Mouse (Mus musculus) gastrocnemius, postnatal 4 days (tissue): ENCODE results near the gene Sbf2. TPM values are rescaled to one million over a fixed set of nuclear protein-coding genes. Genes with fewer than 3 reads are reported as not detected.
"Not testable (repeated sequence)": the region's sequence is repeated elsewhere in the genome, so short reads cannot be mapped to it uniquely, and the experiment has no call there.

Source experiments
- DNase-seq, 2 experiments: peaks; one replicate each; pipeline ENCODE4 v3.0.0; 2021 to 2022; ENCODE audit warnings: low spot score in 2 of 2, mixed read lengths in 2 of 2
- long read RNA-seq, 2 experiments: library from polyadenylated mRNA; stranded (forward); transcript quantifications; one replicate each; pipeline ENCODE4 v2.0.0; 2021
- total RNA-seq, 2 experiments: library from RNA; stranded (reverse); gene quantifications; 2 replicates each; pipeline ENCODE4 v1.2.3; 2021

Sbf2 gene
- total RNA-seq = 10 to 100 TPM; 50.2 to 55.3 TPM
- long read RNA-seq, experiment 1, full-length matches to known transcripts = 2 of 11 reads
- long read RNA-seq, experiment 1, partial matches to known transcripts = 4 of 11 reads
- long read RNA-seq, experiment 1, other reads (novel, unspliced or antisense) = 5 of 11 reads
- long read RNA-seq, experiment 2, full-length matches to known transcripts = 6 of 25 reads
- long read RNA-seq, experiment 2, partial matches to known transcripts = 11 of 25 reads
- long read RNA-seq, experiment 2, other reads (novel, unspliced or antisense) = 8 of 25 reads

- peak; percentile 58 to 76 for DNase-seq
These were observed at the start of gene Sbf2 for GRCm38 (mm10) chr7:110614133-110615063. TSS of gene Sbf2 (minus strand) at chr7:110614922.

GRCm38 (mm10) chr7:110658378-110658928 is 43.7 kb upstream of the Sbf2 start:
- DNase-seq = no peak

GRCm38 (mm10) chr7:110655966-110656365 is 41.2 kb upstream of the Sbf2 start:
- DNase-seq = no peak

- DNase-seq = no peak
These were observed 40.5 kb upstream of the Sbf2 start for GRCm38 (mm10) chr7:110655230-110655629.

DNA sequence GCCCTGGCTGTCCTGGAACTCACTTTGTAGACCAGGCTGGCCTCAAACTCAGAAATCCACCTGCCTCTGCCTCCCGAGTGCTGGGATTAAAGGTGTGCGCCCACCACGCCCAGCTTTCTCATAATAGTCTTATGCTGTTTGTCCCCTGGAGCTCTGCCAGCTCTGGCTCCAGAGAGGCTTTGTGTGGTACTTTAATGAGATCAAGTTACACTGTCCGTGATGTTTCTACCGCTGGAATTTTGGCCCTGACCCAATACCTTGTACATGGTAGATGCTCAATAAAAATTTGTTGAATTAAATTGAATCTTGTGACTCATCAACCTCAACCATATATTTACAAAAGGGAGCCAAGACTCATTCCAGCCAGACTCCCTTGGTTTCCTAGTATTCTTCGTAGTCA is 36.4 kb upstream of the Sbf2 start:
- no peak for DNase-seq

- no peak for DNase-seq
These were observed 35.8 kb upstream of the Sbf2 start for GRCm38 (mm10) chr7:110650491-110650890.

DNA sequence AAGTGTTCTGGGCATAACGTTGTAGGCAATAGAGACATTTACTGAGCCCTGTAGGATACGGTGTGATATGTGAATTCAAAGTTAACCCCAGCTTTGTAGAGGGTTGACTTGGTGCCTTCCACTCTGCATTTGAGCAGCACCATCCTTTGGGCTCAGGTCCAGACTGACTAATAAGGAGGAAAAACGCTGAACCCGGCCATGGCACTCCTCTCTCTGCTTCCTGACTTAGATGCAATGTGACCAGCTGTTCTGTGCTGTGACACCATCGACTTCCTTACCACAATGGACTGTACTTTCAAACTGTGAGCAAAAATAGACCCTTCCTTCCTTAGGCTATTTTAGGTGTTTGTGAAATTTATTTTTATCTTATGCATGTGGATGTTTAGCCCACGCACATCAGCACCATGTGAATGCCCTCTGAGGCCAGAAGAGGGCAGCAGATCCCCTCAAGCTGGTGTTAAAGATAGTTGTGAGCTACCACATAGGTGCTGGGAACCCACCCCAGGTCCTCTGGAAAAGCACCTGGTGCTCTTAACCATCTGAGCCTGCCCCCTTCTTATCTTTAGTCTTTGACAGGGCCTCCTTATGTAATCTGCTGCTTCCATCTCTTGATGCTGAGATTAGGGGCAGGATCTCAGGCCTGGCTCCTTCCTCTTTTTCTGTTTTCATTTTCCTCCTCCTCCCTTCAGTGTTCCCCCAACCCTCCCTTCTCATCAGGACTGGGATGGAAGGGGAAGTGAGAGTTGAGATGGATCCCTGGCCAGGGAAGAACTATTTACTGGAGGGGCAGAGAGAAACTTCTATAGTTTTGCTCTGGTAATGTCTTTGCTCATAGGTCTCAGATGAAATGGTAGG is 34.6 kb upstream of the Sbf2 start:
- no peak for DNase-seq

DNA sequence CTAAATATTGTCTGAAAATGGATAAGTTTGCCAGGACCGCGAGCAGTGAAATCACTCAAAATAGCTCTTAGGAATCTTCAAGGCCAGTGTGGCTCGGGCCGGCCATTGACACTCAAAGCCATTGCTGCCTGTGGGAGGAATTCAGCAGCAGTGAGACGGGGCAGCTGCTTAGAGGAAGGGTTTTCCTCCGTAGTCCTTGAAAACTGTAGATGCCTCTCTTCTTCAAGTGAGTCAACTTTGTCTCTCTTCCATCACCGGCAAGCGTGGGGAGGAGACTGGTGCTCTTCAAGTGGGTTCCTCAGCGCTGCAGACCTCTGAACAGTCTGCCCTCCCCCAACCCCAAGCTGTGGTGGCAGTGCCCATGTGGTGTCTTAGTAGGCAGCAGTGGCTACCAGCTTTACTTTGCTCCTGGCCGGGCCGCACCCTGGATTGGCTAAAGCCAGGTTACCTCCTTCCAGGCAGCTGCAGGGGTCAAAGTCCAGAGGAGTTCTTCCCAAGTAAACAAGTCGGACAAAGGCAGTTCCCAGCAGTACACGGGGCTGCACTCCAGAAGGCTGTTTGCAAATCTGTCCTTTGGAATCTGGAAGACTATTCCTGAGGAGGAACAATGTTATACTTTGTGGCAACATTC is 33.8 kb upstream of the Sbf2 start:
- DNase-seq = peak in 1 of 2 experiments; percentile 49

- no peak for DNase-seq
These were observed 33.1 kb upstream of the Sbf2 start for GRCm38 (mm10) chr7:110647559-110648454.

DNA sequence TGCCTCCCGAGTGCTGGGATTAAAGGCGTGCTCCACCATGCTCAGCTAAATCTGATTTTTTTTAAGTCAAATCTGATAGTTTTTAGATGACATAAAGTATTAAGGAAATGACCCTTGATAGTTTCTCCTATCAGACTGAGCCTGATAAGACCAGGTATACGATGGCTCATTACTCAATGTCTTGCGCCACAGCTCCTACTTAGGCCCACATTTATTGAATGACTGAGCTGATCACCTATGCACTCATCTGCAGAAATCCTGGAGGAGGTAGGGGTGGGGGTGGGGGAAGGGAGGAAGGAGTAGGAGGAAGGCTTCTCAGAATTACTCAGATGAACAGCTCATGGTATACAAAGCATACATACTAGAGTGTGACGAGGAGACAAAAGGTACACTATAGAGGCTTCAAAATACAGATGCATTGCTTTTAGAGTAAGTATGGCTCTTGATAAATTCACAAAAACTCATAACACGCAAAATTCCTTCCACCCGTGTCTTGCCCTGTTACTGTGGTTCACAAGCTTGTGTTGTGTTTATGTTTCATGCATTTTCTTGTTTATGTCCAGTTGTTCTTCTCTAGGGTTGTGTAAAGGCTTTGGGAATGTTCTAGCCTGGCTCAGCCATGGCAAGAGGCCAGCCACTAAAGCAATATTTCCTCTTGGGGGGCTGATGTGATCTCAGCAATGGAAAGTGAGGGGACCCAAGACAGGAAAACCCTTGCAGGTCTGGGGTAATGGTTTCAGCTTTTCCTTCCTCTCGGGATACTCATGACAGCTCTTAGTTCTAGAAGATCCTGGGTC is 32.1 kb upstream of the Sbf2 start:
- no peak for DNase-seq

DNA sequence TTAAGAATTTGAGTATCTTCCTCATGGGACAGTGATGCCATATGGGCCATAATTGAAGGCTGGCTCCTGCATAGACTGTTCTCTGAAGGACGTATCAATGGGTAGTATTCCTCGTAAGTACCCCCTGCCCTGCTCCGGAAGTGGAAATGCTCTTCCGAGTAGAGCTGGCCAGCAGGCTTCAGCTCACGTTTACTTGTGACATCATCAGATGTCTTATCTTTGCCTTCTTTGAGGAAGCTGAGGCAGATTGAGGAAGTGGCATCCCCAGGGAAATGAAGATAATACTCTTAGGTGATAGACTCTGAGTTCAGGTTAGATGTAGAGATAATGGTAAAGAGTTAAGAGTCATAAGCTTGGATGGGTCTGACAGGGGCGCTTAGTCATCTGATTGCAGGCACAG is 31.1 kb upstream of the Sbf2 start:
- DNase-seq = no peak

GRCm38 (mm10) chr7:110645311-110645710 is 30.6 kb upstream of the Sbf2 start:
- DNase-seq = peak in 1 of 2 experiments; percentile 61

DNA sequence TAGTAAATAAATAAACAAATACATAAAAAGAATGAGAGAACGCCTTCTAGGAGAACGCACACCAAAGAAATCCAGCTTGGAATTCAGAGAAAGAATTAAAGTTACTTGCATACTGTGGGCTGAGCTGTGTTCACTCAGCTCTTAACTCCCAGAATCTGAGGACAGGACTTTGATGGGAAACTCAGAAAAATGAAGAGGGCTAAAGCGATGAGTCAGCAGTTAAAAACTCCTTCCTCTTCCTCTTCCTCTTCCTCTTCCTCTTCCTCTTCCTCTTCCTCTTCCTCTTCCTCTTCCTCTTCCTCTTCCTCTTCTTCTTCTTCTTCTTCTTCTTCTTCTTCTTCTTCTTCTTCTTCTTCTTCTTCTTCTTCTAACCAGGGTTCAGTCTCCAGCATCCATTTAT is 25.2 kb upstream of the Sbf2 start:
- not testable (repeated sequence) for DNase-seq

DNA sequence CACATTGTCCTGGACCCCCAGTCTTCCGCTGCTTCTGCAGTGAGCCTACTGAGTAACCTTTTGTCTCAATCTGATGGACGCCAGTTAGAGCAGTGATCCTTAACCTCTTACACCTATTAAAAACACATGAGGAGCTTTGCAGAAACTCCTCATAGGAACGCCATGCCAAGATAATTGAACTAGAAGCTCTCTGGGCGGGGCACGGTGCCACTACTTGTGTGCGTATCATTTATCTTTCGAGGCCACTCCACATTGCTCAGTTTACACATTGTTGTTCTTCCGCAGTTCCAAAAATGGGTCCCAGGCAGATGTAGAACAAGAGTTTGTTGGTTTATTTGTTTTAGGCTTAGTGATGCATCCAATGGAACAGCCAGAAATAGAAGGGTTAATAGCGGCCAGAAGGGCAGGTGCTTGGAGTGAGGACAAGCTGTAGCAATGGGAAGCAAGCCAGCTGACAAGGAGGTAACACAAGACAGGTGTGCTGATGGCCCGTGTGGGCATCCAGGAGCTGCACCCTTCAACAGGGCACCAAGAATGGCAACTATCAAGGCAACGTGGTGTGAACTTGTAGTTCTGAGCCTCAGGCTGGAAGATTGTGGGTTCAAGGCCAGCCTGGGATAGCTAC is 24.7 kb upstream of the Sbf2 start:
- no peak for DNase-seq

- no peak for DNase-seq
These were observed 23.8 kb upstream of the Sbf2 start for GRCm38 (mm10) chr7:110638305-110639110.

DNA sequence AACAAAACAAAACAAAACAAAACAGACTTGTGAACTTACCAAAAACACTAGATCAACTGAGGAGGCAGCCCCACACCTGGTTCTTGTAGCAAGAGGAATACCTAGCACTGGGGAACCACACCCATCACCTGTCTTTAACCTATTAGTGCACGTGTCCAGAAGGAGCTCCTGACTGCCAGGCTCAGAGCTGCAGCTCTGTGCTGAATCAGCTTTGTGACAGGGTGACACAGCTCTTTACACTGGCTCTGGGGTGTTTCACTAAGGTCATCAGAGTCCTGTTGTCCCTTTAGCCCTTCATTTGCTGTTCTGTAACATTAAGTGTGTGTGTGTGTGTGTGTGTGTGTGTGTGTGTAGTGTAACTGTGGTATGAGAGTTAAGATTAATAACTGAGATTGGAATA is 21.8 kb upstream of the Sbf2 start:
- no peak for DNase-seq

DNA sequence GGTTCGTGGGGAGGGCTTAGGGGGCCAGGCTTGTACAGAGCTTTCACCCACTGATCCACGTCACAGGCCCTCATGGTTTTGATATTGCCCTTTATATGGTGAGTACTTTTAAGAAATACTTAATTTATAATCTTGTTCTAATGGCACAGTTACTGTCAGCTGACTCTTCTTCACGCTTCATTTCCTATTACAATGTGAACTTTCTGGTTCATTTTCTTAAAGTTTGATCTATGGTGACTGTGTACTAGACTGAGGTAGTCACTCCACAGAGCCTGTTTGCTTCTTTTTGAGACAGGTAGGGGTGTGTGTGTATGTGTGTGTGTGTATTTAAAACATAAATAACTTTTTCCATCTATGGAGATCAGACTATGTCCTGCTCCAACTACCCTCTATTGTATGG is 21.2 kb upstream of the Sbf2 start:
- no peak for DNase-seq
